Mouse (Mus musculus) A20 (cell line): Measurements from ENCODE around the gene Srpk2.

Source experiments
- DNase-seq: peaks from one replicate; pipeline ENCODE4 v3.0.0-alpha.2; 2011; ENCODE audit warnings: low read depth, low spot score

The Srpk2 gene

DNA sequence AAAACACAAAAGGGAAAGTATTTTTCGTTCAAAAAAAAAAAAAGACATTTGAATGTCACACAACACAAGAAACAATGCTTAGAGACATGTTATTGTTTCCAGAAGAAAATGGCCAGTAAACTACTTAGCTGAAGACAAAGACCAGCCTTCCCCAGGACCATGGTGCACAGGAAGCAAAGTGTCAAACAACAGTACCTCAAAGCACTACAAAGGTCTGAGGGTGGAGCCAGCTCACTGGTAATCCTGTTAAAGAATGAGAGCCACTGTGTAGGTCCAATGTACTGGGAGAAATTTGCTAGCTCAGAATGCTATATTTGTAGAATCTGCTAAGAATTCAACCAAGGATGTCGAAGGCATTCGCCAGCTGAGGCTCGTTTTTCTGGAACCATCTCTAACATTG, 177.2 kb downstream of the Srpk2 start:
- no peak for DNase-seq

DNA sequence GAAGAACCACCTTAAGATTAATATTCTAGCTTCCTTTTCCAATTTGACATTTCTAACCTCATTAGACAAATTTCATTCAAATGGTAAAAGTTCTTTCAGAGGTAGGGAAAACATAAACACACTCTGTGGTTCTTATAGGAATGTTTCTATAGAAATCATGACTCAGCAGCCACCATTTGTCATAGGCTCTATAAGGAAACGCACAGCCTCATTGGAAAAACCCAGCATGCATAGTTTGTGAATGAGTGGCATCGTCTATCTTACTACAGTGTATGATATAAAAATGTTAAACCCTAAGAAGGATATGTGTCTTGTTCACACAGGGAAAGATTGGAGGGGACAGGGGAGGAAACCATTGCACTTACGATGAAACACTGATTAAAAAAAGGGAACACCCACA, 178.8 kb downstream of the Srpk2 start:
- DNase-seq = no peak

- DNase-seq = no peak
These were observed 182.0 kb downstream of the Srpk2 start for GRCm38 (mm10) chr5:23502317-23502937.

- DNase-seq = no peak
These were observed 182.7 kb downstream of the Srpk2 start for GRCm38 (mm10) chr5:23501582-23502316.

GRCm38 (mm10) chr5:23500715-23501114, 183.7 kb downstream of the Srpk2 start:
- no peak for DNase-seq

DNA sequence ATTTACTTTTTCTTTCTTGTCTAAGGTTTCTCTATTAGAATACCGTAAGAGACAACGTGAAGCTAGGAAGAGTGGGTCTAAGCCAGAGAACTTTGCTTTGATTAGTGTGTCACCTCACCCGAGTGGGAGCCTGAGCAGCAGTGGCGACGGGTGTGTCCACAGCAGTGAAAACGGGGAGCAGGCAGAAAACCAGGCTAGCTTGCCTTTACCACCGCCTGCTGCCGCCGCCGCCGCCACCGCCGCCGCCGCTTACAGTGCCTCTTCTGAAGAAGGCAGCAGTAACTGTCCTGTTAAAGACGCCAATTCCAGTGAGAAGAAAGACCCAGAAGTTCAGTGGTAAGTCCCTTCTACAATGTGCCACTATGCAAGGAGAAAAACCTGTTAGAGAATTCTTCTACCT, 185.2 kb downstream of the Srpk2 start:
- no peak for DNase-seq

- DNase-seq = no peak
These were observed 186.5 kb downstream of the Srpk2 start for GRCm38 (mm10) chr5:23497920-23498319.

DNA sequence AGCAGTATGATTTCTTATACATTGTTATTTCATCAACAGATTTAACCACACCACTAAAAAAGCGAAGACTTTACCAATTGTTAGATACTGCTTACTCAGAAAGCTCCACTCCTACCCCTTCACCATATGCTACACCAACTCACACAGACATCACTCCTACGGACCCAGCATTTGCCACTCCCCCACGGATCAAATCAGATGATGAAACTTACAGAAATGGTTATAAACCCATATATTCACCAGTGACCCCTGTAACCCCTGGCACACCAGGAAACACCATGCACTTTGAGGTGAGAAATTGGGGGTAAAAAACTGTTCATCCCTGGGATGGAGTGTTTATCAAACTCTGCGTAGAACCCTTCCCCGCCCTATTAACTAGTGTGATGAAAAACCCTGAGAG, 187.5 kb downstream of the Srpk2 start:
- no peak for DNase-seq

DNA sequence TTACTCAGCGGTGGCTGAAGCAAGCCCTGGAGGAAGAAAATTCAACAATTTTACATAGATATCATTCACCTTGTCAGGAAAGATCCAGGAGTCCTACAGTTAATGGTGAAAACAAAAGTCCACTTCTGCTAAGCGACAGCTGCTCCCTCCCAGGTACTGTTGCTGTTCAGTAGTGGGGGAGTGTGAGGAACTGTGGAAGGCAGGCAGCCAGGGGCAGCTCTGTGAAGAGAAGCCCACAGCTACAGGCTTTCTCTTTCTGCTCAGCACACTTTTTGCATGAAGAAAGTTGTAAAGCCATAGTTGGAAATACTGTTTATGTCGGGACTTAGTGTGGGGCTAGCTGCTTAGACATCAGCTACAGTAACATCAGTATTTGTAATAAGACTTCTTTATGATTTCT, 188.0 kb downstream of the Srpk2 start:
- no peak for DNase-seq

DNA sequence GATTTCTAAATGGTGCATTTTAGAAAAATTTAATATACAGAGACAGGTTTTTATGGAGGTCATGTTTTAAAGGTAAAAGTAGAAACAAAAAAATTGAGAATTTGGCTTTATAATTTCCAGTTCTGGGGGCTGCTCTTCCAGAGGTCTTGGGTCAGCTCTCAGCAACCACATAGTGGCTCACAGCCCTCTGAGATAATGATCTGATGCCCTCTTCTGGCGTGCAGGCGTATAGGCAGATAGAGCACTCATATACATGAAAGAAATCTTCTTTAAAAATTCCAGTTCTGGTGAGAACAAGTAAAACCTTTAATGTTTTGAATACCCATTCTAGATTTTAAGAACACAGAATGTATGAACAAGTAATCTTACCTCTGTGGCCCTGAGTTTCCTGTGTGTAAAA, 193.6 kb downstream of the Srpk2 start:
- DNase-seq = no peak

DNA sequence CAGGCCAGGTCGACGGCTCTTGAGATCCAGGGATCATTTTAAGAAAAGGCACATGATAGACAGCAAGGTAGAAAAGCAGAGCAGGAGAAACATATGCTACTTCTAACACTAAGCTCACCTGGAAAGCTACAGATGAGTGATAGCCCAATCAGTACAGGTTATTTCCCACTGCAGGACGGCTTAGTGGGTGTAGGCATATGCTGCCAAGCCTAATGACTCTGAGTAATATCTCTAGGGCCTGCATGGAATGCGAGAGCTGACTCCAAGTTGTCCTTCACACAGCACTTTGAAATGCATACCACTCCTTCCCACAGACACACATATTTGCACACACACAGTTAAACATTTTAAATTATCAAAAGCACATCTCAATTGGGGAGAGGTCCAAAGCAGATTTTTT, 195.2 kb downstream of the Srpk2 start:
- DNase-seq = no peak

DNA sequence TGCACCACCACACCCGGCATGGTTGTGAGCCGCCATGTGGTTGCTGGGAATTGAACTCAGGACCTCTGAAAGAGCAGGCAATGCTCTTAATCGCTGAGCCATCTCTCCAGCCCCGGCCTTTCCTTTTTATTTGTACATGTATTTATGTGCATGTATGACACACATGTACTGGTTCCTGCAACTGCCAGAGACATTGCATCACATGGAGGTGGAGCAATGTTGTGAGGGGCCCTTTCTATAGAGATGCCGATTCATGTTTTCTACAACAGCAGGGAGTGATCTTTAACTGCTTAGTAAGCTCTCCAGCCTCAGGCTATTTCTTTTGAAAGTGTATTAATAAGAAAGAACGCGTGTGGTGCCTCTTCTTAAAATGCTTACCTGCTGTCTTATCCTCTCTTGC, 200.6 kb downstream of the Srpk2 start:
- no peak for DNase-seq

DNA sequence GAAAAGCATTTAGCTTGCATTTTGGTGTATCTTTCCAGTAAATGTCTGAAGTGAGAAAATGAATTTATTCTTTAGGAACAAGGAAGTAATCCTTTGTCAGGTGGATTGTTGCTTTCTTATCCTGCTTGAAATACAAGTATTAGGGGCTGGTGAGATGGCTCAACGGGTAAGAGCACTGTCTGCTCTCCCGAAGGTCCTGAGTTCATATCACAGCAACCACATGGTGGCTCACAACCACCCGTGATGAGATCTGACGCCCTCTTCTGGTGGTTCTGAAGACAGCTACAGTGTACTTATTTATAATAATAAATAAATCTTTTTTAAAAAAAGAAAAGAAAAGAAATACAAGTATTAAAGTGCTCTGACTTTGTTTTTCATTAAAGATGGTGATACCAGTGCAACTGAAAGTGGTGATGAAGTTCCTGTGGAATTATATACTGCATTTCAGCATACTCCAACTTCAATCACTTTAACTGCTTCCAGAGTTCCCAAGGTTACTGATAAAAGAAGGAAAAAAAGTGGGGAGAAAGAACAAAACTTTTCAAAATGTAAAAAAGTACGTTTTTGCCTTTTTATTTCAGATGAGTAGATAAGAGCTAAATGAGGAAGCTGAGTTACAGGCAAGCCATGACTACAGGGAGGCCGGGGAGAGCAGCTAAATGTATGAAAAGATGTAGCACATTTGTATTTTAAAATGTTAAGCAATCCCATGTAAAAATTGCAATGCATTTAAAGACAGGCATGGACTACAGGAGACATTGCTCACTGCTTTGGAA, 211.1 kb downstream of the Srpk2 start:
- DNase-seq = peak; percentile 22

DNA sequence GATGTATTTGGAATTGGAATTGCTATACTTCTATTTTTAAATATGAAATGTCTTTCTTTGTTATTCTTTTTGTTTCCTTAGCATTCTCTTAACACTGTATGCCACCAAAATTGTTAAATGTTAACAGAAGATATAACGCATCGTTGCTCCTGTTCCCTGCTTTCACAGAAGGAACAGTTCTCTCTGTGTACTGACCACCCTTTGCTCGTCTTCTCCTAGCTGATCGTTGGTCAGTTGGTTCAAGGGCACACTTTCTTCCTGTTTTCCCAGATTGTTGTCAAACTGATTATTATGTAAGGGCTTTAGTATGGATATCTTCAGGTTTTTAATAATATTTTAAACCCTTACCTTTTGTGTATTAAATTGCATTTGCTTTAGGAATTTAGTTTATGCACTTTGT, 217.9 kb downstream of the Srpk2 start:
- no peak for DNase-seq

DNA sequence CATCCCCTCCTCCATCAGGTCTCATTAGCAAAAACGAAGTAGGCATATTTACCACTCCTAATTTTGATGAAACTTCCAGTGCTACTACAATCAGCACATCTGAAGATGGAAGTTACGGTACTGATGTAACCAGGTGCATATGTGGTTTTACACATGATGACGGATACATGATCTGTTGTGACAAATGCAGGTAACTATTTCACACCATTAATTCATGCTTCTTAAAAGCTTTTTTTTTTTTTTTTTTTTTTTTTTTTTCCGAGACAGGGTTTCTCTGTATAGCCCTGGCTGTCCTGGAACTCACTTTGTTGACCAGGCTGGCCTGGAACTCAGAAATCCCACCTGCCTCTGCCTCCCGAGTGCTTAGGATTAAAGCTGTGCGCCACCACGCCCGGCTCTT, 219.7 kb downstream of the Srpk2 start:
- DNase-seq = no peak

DNA sequence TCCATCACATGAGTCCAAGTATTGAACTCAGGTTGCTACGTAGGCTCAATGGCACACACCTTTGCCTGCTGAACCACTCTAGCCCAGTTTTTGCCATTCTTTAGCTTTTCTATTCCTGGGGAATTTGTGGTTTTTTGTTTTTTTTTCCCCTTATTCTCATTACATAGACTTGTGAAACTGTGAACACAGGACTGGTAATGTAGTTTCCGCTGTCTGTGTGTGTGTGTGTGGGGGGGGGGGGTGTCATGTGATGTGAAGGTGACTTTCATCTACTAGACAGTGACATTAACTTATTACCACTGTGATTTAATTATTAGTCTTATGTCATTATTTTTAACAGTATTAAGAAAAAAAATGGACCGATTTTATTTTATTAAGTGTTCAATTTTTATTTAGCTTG, 220.2 kb downstream of the Srpk2 start:
- DNase-seq = no peak

DNA sequence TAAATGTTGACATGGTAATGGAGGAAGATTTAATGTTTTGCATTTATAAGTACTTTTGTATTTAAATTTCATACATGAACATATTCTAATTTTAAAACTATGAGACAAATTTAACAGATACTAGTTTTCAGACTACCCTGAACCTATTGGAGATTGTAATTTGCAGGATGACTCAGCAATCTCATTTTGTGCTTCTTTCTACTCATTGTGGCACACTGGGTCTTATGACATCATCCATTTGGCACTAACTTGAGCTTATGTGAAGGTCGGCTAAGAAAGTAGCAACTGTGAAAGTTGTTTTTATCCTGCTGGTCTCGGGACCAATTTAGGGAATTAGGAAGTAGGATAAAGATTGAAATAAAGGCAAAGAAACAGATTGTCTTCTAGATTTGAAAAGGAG, 222.7 kb downstream of the Srpk2 start:
- no peak for DNase-seq

GRCm38 (mm10) chr5:23453561-23453960, 230.9 kb downstream of the Srpk2 start:
- DNase-seq = peak; percentile 49
